Mouse (Mus musculus) WW6 (cell line): Measurements from ENCODE around the gene Acp7.

Experiments
- DNase-seq: peaks from one replicate; pipeline ENCODE4 v3.0.0-alpha.2; 2013; ENCODE audit warnings: low read depth, low spot score

Acp7 gene

DNA sequence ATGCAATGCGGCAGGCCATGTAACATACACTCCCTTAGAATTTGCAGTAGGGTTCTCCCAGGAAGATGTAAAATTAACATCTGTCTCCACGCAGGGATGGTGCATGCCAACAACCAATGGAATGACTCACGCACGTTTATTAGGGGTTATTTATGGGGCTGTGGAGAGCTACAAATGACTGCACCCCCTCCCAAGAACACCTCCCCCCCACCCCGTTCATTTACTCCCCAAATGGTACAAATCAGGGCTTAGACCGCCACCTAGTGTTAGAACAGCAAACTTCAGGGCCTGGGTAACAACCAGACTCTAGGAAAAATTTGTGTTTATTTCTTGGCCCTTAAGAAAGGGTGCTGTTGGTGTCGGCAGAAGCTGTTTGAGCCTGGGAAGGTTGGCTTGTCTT lies 29.5 kb downstream of the Acp7 start:
- DNase-seq = no peak

DNA sequence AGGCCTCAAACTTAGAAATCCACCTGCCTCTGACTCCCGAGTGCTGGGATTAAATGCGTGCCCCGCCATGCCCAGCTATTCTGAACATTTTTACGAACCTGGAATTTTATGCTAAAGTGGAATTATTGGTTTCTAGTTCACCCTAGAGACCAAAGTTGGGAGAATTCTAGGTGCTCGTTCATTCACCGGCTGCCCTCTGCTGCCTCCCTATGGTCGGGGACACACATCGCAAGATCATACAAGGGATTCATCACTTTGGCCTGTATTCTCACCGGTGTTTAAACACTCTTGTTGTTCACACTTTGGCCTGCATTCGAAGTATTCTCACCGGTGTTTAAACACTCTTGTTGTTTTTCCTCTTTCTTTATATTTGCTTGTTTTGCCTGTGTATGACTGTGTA lies 30.1 kb downstream of the Acp7 start:
- no peak for DNase-seq

GRCm38 (mm10) chr7:28598951-28599350 lies 32.2 kb downstream of the Acp7 start:
- no peak for DNase-seq

DNA sequence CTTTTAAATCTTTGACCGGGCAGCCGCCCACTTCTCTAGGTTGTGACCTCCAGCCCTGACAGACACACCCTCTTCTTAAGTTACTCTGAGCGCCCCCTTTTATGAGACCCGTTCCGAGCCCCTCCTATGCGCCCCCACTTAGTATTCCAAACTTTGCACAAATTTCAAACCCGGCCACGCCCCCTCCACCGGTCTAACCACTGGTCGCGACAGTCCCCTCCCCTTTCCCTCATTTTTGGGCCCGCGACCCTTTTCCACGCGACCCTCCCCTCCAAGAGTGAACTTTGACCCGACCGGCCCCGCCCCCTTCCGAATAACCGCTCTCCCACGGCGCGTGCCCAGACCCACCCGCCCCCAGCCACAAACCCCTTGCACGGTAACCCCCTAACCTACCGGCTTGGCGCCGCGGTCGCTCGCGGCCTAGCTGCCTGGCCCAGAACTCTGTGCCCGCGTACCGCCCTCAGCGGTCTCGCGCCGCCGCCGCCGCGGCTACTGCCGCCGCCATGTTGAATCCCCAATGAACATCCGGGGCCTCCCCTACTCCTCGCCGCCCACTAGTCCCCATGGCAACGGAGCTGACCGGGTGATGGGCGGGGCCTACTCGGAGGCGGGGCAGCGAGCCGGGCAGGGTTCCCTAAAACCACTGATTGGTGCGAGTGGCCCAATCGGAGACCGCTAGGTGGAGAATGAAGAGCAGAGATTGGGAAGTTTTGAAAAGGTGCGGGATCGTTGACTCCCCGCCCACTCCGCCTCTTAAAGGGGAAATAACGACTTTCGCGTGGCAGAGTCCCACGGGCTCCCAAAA lies 33.3 kb downstream of the Acp7 start, which contains the start of the genes Samd4b and Pak4:
Samd4b (minus strand) TSS at position 503 of the 805 bp plus-strand sequence.
Pak4 (minus strand) TSS at position 544 of the 805 bp plus-strand sequence.
- DNase-seq = peak; percentile 94

DNA sequence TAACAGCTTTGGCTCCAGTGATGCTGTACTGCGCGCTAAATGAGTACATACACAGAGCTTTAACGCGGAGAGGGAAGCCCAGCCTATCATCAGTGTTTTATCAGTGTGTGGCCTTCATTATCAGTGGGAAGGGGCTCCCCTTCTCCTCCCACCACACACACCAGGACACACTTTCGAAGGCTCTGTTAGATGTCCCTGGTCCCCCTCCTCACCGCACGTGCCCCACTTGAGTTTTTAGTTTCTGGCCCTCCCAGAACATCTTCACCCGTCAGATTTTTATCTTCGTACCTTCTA lies 33.9 kb downstream of the Acp7 start:
- DNase-seq = no peak

DNA sequence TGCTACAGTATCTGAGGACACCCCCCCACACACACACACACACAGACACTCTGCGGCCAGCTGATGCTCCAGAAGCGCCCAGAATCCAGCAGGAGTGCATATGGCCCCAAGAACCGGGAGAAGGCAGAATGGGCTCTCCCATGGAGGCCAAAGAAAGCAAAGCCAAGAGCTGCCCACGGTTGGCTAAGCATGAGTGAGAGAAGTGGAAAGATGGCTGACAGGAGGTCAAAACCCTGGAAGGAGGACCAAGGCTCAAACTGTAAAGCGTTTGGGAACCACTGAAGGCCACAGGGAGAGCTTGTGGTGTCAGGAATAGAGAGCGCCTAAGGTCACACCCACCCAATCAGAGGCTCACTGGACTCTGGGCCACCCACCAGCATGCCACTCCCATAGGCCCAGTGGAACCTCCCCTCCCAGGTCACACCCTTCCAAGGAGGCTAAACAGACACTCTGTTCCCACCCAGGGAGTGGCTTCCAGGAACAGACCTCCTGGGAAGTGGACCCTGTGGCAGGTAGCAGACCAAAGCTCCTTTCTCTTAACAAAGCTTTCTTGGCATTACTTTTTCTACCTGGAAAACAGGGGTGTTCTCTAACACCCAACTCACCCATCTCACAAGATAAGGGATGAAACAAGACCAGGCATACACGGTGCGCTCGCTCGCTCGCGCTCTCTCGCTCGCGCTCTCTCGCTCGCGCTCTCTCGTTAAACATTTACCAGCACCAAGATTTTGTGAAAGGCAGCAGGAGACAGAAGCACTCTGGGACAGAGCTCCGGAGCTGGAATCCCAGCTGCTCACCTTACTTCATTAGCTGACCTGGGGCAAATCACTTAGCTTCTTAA lies 34.5 kb downstream of the Acp7 start:
- no peak for DNase-seq

DNA sequence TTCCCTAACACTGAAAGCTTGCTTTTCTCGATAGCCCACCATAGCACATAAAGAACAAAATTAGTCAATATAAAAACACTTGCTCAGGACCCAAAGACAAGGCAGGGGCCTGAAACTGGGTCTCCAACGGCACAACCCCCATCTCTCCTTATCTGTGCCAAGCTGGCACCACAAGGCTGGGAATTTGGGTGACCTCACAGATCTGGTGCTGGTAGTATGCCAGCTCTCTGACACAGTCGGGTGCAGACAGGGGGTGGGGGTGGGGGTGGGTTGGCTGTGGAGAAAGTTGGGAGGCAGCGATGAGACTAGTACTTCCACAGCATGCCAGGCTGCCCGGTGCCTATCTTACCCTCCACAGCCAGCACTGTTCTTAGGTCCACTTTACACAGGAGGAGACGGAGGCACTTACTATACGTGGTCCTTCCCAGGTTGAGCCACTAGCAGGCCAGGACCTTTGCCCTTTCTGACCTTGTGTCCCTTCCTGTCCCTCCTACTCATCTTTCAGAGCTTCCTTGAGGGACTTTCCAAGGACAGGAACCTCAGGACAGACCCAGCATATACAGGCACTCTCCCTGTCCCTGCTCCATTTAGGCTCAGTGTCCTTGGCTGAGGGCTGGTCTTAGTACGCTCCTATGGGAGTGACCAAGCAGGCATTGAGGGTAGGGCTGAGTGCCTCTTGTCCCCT lies 35.2 kb downstream of the Acp7 start:
- no peak for DNase-seq

- DNase-seq = no peak
These were observed 37.7 kb downstream of the Acp7 start for GRCm38 (mm10) chr7:28593206-28594111.

DNA sequence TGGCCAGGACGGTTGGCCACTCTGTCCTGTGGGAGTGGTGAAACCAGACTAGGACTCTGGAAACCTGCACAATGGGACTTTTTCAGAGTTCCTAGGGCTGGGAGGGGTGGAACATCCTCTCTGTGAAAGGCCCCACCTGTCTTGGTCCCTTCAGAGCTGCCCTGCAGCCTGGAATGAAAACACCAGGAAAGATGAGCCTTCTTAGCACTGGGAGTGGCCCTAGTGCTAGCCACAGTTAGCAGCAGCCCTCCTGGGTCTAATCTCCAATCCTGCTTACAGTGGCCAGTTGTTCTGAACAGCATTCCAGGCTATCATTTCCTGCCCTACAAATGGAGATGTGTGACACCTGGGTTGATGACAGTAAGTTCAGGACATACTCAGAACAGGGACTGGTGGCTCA lies 39.3 kb downstream of the Acp7 start:
- DNase-seq = no peak

DNA sequence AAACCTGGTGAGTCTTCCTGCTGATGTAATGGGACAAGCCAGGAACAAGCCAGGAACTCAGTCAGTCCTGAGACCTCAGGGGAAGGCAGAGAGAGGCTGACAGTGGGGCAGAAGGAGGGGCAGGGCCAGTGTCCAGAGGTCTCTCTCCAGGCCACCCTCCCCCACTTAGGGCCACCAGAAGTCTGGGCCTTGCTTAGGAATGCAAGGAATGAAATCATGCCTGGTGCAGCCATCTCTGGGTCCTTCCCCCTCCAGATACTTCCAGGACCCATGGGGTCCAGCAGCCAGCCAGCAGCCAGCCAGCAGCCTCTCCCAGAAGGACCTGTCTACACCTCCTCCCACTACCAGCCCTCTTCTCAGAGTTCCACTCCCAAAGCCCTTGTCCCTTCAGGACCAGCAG lies 43.5 kb downstream of the Acp7 start:
- no peak for DNase-seq

DNA sequence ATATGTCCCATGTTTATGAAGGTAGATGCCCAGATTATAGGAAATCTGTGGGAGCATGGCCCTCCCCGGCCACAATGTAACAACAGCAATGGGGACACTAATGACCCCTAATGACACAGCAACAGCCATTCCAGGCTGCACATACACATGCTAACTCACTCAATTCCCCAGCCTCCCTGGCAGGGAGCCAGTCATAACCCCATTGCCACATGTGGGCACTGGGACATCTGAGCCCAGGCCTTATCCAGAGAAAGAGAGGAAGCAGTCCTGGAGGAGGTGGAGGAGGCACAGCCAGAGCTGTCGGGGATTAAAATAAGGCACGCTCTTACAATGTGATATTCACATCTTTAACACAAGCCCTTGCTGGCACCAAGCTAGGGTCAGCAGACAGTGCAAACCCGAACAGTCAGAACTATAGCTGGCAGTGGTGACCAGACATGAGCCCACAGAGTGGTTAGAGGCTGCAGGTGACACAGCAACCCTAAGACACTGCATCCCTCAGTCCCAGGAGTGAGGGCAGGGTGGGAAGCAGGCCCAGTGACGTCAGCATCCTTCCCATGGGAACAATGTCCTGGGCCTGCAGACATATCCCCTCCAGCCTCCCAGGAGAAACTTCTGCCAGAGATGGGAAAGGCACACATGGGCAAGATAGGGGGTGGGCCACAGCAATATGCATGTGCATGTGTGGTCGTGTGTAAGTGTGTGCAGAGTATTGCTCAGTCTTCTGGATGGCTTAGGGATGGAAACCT lies 44.3 kb downstream of the Acp7 start:
- no peak for DNase-seq

GRCm38 (mm10) chr7:28585001-28585400 lies 46.1 kb downstream of the Acp7 start:
- no peak for DNase-seq

DNA sequence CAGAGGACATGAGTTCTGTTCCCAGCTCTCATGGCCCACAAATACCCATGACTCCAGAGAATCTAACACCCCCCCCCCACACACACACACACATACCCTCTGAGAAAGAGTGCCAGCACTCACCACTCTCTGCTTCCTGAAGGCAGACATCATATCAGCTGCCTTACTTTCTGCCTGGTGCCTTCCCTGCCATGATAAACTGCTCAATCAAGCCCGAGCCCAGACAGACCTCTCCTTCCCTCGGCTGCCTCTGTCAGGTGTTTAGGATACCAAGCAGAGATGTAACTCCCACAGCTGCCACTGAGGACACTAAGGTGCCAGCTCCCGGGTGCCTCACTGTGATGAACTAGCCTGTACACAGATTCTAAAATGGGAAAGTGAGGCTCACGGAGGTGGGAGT lies 46.7 kb downstream of the Acp7 start:
- no peak for DNase-seq

DNA sequence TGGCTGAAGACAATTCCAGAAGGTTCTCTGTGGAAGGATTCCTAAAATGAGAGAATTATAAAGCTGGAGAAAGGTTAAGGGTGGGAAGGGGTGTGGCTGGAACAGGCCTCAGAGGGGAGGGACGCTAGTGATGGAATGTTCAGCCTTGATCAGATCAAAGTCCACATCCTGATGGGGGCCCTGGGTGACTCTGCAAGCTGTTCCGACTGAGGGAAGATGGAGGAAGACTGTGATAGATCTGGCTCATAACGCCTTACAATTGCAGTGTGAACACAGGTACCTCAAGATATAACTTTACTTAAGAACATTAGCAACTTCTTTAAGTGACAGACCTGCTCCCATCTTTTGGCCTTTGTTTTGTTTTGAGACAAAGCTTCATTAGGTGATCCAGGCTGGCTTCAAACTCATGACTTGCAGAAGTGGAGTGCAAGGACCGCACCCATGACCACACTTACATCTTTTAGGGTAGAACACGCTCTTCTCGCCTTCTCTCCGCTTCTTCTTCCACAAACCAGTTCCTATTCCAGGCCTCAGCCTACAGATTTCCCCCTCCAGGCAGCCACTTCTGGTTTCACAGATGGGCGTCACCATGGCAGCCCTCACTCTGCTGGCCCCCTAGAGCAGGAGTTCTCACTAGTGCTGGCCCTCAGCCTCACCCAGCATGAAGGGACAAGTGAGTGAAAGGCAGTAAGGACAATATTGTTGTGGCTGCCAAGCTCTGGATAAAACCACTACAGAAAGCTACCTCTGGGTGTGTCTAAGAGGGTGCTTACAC lies 47.4 kb downstream of the Acp7 start:
- no peak for DNase-seq

- DNase-seq = no peak
These were observed 48.3 kb downstream of the Acp7 start for GRCm38 (mm10) chr7:28582841-28583240.

DNA sequence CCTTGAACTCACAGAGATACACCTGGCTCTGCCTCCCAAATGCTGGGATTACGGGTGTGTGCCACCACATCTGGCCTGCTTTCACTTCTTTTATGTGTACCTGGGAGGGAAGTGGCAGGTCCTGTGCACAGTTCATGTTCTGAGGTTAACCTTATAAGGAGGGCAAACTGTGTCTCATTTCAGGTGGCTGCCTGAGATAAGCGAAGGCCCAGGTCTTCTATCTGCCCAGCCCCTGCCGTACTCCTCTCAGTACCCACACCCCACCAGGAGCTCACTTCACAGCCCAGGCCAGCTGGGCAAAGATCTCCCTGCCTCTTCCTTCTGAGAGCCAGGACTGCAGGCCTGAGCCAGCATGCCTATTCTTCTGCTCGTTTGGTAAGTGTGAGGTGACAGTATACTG lies 49.4 kb downstream of the Acp7 start:
- DNase-seq = no peak

DNA sequence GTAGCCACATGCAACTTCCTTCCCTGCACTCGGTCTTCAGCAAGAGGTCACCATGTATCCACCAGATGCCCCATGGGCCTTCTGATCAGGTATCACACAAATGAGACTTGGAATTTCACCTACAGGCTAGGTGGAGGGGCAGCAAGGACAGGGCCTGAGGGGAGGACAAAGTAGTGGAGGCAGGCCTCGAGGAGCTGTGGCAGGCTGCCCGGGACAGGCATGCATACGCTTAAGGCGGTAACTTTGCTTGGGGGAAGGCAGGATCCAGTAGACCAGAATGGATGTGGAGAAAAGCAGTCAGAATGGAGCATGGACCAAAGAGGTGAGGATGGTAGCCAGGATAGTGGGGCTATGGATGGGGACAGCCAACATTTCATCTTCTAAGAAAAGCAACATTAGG lies 51.3 kb downstream of the Acp7 start:
- DNase-seq = no peak

GRCm38 (mm10) chr7:28578543-28579053 lies 52.5 kb downstream of the Acp7 start:
- DNase-seq = no peak

DNA sequence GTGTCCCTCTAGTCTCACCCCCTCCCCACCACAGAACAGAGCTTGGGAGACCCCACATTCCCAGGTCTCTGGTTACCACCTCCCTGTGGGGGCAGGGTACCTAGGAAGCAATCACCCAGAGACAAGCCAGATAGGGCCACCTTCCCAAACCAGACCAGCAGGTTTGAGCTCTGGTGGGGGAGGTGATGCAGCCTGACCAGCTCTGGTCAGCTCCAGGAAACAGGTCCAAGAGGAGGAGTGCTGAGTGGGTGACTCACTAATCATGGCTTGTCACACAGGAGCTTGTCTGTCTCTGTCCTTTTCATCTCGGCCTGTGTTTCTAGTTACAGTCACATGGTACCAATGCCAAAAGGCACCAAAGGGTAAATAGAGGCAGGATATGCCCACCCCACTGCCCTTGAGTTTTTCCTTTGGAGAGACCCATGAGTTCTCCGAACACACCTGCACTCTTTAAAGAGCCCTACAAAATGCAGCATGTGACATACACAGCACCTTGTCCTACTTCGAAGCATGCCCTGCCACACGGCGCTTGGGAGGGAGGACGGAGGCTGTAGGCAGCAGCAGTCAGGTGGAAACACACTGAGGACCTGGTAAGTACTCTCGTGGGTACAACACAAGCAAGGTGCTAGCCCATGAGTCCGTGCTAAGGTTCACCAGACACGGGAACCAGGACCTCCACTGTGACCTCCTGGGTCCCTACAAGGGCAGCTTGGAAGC lies 53.1 kb downstream of the Acp7 start:
- no peak for DNase-seq
